Mouse (Mus musculus): ENCODE measurements at regions not wholly inside any gene's neighbourhood (a gene's known extent, or its start where the extent isn't known, plus 50 kb on each side); places are given as distances from the start of the nearest gene placed in this dataset.

DNA sequence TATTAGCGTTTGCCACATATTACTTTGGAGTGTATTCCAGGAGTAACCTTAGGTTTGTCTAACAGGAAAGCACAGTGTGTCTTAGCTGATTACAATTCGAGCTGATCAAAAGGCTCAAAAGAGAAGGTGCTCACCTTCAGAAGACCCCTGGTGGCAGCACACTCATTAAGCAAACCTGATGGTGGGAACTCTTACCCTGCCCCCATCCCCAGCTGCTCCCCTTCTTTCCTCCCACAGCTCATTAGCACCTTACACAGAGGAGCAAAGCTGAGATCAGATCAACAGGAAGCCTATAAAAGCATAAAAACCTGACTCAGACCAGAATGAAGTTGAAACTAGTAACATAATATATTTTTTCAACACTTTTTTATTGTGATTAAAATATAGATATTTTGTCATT, 101.7 kb upstream of the Kiz start:
- no peak for TF ChIP-seq CTCF (conservative IDR thresholded peaks at IDR 0.05; ENCODE audit: low read length)
- no peak for TF ChIP-seq POU5F1 (IDR thresholded peaks at IDR 0.05; ENCODE audit: borderline replicate concordance, low read length)

Measured in E14TG2a.4 (cell line).